Mouse (Mus musculus): Measurements from ENCODE around the gene Gm11634. TPM values are rescaled to one million over a fixed set of nuclear protein-coding genes. Genes with fewer than 3 reads are reported as not detected.

The Gm11634 gene
- polyA plus RNA-seq (2015; fragmentation: Nextera tagmentation; extraction: Ambion mirVana): not detected in 2 replicates

DNA sequence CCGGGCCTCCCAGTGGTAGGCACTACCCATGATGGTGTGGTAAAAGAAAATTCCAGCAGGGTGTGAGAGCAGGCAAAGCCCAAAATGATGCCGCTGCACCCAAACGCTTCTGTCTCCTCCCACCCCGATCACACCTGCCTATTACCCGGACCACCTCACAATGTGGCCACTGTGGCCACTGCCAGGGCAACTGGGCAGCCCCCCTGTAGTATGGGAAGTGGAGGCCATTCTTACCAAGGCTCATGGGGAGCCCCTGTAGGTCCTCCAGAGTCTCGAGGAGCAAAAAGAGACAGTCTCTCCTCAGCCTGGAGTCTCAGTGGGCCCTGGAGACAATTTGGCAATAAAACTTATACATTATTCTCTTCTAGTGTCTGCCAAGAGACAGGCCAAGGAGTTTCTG lies at the start of gene Gm11634:
Gene Gm11634 (minus strand): TSS at position 101 of the 400 bp plus-strand sequence.

DNA sequence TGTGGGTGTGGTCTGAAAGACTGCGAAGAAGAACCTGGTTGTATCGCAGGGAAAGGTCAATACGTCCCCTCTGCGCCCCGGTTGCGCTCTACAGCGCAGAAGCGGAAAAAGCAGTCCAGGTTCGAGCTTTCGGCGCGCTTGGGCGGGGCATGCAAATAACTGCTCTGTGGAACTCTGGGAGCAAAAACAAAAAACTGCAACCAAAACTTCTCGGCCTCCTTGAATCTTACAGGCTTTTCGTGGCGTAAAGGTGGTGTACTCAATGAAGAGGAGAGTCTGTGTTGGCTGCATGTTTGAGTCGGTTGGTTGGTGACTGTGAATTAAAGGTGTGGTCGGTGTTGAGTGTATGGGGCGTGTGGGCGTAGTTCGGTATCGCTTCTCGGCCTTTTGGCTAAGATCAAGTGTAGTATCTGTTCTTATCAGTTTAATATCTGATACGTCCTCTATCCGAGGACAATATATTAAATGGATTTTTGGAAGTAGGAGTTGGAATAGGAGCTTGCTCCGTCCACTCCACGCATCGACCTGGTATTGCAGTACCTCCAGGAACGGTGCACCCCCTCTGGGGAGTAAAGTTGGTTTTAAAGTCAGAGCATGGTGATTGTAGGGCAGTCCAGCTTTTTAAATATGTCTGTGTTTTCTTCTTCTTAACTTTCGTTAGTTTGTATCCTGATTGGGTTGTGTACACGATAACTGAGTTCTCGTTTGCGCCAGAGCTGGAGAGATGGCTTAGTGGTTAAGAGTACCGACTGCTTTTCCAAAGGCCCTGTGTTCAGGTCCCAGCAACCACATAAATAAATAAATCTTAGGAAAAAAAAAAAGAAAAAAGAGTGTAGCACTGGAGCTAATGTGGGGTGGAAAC lies 28.2 kb upstream of the Gm11634 start, which contains the start of gene Rdm1:
Gene Rdm1 (plus strand): TSS at position 201 of the 862 bp plus-strand sequence.

DNA sequence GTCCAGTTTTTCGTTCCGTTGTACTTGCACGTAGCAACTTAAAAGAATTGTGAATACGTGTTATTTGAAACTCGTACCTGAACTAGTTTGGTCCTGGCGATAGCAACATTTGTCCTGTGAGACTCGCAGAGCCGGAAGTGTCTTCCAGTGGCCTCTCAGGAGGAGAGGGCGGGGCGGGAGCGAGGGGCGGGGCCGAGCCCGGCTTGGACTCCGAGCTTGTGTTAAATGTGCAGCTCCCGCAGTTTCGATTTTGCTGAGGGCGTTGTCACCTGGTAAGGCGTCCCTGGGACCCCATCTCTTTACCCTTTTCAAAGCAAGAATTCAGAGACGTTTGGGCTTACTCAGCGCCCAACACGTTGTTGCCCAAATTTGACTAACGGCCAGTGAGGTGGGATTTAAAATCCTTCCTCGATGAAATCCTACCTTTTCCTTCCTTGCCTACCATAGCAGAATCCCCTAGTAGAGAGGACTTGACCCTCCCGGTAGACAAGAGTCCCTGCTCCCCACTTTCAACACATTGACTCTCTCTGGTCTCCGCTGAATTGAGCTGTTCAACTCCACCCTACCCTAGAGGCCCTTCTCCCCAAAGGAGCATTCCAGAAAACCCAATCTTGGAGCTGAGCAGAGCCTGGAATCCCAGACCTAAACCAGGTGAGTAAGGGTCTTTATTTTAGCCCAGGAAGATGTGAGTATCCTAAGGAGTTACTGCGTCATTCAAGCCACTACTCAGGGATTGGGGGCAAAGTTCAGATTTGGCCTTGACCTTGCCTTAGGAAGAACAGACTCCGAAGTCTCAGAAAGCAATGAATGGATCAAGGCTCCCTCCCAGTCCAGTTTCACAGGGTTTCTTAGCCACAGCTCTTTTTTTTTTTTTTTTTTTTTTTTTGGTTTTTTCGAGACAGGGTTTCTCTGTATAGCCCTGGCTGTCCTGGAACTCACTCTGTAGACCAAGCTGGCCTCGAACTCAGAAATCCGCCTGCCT lies 16.7 kb downstream of the Gm11634 start, which contains the start of gene Tmem106a:
Gene Tmem106a (plus strand): TSS at position 189 of the 982 bp plus-strand sequence.

DNA sequence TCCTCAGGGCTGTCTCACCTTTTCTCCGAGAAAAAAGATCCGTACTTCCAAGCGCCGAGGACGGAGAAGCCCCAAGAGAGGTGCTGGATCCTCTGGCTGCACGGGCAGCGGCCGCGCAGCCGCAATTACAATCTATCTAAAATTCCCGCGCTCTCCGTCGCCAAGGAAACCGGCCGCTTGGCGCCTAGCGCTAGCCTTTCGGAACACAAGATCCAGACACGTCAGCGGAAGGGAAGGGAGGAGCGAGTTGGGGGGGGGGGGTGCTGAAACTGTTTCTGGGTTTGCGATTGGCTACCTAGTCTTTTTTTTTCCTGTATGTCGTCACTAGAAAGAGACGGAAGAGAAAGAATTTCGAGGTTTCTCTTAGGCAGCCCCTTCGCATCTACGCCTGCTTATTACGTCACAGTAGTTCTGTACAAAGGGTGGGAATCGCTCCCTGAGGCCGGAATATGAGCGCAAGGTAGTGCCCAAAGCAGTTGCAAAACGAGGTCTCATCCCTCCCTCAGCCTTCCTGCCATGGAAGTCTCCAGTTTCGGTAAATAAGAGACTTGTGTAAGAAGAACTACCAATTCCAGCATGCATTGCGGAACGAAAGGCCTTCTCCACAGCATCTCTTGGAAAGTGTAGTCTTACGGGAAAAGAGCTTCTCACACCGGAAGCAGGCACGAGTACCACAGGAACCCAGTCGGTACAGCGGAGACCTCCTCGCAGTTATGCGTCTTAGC lies 47.1 kb downstream of the Gm11634 start, which contains the start of the genes Brca1 and Nbr1:
Gene Brca1 (minus strand): TSS at position 205 of the 725 bp plus-strand sequence.
Gene Nbr1 (plus strand): TSS at position 399 of the 725 bp plus-strand sequence.

Other genes starting within 250 kb of the Gm11634 start
- gene G6pc, start 231.7 kb downstream of the Gm11634 start, polyA plus RNA-seq (2015; fragmentation: Nextera tagmentation; extraction: Ambion mirVana): not detected in 2 replicates
- gene Aarsd1, start 181.6 kb downstream of the Gm11634 start, polyA plus RNA-seq (2015; fragmentation: Nextera tagmentation; extraction: Ambion mirVana): 84.4 and 90.0 TPM in 2 replicates
- gene Gm27029, start 174.5 kb downstream of the Gm11634 start, polyA plus RNA-seq (2015; fragmentation: Nextera tagmentation; extraction: Ambion mirVana): 5.1 and 6.6 TPM in 2 replicates
- gene Rundc1, start 174.2 kb downstream of the Gm11634 start, polyA plus RNA-seq (2015; fragmentation: Nextera tagmentation; extraction: Ambion mirVana): 22.4 and 24.5 TPM in 2 replicates
- gene Ptges3l, start 173.9 kb downstream of the Gm11634 start, polyA plus RNA-seq (2015; fragmentation: Nextera tagmentation; extraction: Ambion mirVana): 4.1 and 4.5 TPM in 2 replicates
- gene Rpl27, start 157.0 kb downstream of the Gm11634 start, polyA plus RNA-seq (2015; fragmentation: Nextera tagmentation; extraction: Ambion mirVana): 246 and 275 TPM in 2 replicates
- gene Ifi35, start 150.8 kb downstream of the Gm11634 start, polyA plus RNA-seq (2015; fragmentation: Nextera tagmentation; extraction: Ambion mirVana): 6.7 and 8.5 TPM in 2 replicates
- 163 and 168 TPM in 2 replicates for gene Rnd2, start 134.3 kb downstream of the Gm11634 start, polyA plus RNA-seq (2015; fragmentation: Nextera tagmentation; extraction: Ambion mirVana)
- 103 and 115 TPM in 2 replicates for gene Vat1, start 133.0 kb downstream of the Gm11634 start, polyA plus RNA-seq (2015; fragmentation: Nextera tagmentation; extraction: Ambion mirVana)
- gene Brca1, start 47.3 kb downstream of the Gm11634 start, polyA plus RNA-seq (2015; fragmentation: Nextera tagmentation; extraction: Ambion mirVana): 1.8 and 1.9 TPM in 2 replicates
- 47.0 TPM in 2 replicates for gene Nbr1, start 47.1 kb downstream of the Gm11634 start, polyA plus RNA-seq (2015; fragmentation: Nextera tagmentation; extraction: Ambion mirVana)
- 5.8 and 7.7 TPM in 2 replicates for gene Tmem106a, start 17.0 kb downstream of the Gm11634 start, polyA plus RNA-seq (2015; fragmentation: Nextera tagmentation; extraction: Ambion mirVana)
- 14.5 and 18.1 TPM in 2 replicates for gene Rdm1, start 27.9 kb upstream of the Gm11634 start, polyA plus RNA-seq (2015; fragmentation: Nextera tagmentation; extraction: Ambion mirVana)
- gene Arl4d, start 66.3 kb upstream of the Gm11634 start, polyA plus RNA-seq (2015; fragmentation: Nextera tagmentation; extraction: Ambion mirVana): 7.3 and 8.9 TPM in 2 replicates
- gene Dhx8, start 133.7 kb upstream of the Gm11634 start, polyA plus RNA-seq (2015; fragmentation: Nextera tagmentation; extraction: Ambion mirVana): 21.7 and 27.2 TPM in 2 replicates
- 37.8 and 47.9 TPM in 2 replicates for gene Etv4, start 186.1 kb upstream of the Gm11634 start, polyA plus RNA-seq (2015; fragmentation: Nextera tagmentation; extraction: Ambion mirVana)